Mouse (Mus musculus) gastrocnemius, postnatal 4 days (tissue): ENCODE results near the gene Mga. TPM values are rescaled to one million over a fixed set of nuclear protein-coding genes. Genes with fewer than 3 reads are reported as not detected.

ENCODE experiments used
- DNase-seq, 2 experiments: peaks; one replicate each; pipeline ENCODE4 v3.0.0; 2021 to 2022; ENCODE audit warnings: low spot score in 2 of 2, mixed read lengths in 2 of 2
- total RNA-seq, 2 experiments: library from RNA; stranded (reverse); gene quantifications; 2 replicates each; pipeline ENCODE4 v1.2.3; 2021

Gene Mga
- total RNA-seq, 2 experiments from 2014 or later: 69.0 to 70.8 TPM

DNA sequence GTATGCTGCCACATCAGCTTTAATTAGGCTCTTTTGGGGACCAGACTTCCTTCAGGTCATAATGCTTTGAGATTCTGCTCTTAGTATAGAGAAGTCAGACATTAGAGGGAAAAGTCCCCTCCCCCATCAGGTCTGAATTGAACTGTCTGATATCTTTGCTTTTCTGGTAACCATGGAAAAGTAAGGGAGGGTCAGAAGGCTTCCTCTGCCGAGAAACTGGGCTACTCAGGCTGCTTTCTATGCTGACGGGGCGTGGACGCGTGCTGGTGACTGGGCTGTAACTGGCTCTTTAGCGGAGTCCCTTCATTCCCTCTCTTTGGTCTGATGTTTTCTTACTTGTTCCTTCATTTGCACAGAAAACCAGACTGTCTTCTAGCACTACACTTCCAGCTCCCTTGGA is 89.3 kb downstream of the Mga start:
- no peak for DNase-seq

DNA sequence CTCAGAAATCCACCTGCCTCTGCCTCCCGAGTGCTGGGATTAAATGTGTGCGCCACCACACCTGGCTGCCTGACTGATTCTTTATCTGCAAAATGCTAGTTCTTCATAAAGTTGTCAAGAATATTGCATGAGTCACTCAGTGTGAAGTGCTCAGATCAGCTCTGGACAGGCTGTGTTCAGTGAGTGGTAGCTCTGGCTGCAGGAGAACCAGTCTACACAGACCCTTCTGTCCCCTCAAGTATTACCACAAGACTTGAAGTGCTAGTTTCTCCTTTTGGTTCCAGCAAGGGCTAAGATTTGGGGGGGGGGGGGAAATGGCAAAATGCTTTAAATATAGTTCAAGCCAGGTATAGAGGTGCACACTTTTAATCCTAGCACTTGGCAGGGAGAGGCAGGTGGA is 90.4 kb downstream of the Mga start:
- no peak for DNase-seq

DNA sequence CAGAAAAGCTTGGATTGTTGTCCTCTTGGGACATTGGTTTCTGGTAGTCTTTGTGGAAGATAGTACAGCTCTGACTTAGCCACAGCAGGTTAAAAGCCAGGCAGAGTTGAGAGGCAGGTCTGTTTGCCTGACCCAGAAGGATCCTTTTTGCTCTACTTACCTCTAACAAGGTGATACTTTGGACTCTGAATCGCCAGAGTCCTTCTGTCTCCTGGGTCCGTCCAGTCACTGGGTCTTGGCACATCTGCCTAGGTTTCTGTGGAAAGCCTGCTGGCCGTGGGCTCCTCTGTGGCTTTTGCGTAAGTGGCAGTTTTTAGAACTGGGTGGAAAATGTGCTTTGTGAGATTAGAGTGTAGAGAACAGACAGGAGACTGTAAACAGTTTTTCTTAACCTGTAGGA is 91.9 kb downstream of the Mga start:
- DNase-seq: no peak

GRCm38 (mm10) chr2:119990881-119991280 is 93.9 kb downstream of the Mga start:
- DNase-seq: no peak

- no peak for DNase-seq
Measured at GRCm38 (mm10) chr2:119992349-119992748, 95.3 kb downstream of the Mga start.

DNA sequence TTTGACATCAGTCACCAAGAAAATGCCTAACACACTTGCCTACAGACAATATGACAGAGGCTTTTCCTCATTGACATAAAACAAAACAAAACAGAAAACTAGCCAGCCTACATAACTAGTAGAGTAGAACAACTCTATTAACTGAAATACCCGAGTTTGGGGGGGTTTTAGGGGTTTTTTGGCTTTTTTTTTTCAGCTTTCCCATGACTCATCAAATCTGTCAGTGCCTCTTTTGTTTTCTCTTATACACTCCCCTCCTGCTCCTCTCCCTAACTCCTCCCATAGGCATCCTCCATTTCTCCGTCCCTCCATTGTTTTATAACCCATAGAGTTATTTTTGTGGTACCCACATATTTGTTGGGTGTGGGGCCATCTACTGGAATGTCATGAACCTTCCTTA is 96.5 kb downstream of the Mga start:
- DNase-seq: no peak

GRCm38 (mm10) chr2:119994839-119995238 is 97.8 kb downstream of the Mga start:
- no peak for DNase-seq

DNA sequence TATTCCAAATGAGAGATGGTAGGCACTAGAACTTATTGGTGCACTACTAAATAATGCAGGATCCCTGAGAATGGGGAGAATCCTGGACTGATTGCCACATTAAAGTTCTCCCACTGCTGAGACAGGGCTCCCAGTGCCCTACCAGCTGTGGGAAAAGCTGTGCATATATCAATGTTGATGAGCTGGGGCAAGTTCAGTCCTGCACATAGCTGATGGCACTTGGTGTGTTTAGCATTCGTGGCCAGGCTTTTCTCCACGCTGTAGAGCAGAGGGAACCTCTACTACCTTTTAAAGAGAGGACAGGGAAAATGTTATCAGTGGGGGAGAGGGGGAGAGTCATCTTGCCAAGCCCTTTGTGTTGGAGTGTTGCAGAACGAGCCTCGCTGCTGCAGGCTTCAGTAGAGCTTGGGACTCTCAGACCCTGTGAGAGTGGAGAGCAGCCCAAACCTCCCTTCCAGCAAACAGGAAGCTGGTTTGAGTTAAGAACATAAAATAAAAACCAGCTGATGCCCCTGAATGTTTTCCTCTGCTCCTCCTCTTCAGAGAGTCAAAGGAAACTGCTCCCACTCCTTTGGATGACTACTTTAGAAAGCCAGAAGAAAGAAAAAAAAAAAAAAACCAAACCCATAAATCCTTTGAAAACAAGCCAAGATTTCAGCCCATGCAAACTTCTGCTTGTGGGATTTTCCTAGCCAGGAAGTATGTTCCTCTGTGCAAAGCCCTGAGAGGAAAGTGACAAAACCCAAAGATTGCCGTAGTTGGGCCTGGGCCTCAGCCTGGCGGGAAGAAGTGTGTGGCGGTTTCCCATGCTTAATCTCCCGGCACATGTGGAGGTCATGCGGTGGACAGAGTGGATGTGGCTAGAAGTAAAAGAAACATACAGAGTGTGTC is 98.6 kb downstream of the Mga start:
- DNase-seq: no peak

DNA sequence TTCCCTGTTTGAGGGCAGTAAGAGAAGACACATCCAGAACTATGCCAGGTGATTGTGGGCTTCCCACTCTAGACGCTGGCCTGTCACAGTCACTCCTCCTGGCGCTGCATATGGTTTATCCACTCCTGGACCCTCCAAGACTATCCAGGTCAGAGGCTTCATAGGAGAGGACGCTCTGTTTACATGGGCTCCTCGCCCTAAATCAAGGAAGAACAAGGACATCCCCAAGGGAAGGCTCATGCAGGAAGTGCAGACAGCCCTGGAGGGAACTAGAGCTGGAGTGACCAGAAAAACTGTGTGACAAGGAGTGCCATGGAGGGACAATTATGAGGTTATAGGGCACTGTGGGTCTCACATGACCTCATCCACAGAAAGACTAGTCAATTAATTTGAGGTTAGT is 100.3 kb downstream of the Mga start:
- DNase-seq: no peak

GRCm38 (mm10) chr2:119999731-120000130 is 102.7 kb downstream of the Mga start:
- DNase-seq: no peak

GRCm38 (mm10) chr2:120000882-120001584 is 104.0 kb downstream of the Mga start:
- no peak for DNase-seq

DNA sequence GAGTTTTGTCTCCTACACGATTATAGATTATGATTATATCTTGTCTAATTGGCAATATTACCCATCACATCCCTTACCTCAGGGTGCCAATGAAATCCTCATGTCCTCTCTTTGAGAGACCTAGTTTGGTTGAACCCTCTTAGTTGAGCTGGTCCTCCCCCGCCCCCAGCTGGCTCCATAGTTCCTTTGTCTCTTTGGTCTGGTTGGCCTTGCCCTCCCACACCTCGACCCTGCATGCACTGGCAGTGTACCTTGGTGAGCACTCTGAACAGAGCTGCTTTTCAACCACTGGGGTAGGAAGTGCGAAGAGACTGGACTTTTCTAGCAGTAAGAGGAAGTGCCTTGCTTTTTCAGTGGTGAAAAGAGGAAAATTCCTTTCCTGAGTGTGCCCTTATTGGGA is 104.9 kb downstream of the Mga start:
- no peak for DNase-seq

DNA sequence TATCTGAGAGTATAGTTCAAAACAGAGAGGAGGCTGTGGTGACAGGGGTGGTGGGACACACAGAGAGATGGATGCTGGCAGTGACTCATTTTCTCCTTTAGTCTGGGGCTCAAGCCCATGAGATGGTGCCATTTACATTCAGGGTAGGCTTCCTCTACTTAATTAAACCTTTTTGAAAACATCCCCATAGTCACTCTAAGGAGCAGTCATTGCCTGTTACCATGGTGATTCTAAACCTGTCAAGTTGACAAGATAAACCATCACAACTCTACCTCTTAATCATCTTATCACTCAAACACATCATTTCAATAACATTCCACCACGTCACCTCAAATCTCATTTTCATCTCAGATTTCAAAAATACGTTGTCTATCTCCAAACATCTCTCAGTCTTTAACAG is 106.9 kb downstream of the Mga start:
- no peak for DNase-seq

- DNase-seq: no peak
Measured at GRCm38 (mm10) chr2:120006696-120007095, 109.7 kb downstream of the Mga start.

DNA sequence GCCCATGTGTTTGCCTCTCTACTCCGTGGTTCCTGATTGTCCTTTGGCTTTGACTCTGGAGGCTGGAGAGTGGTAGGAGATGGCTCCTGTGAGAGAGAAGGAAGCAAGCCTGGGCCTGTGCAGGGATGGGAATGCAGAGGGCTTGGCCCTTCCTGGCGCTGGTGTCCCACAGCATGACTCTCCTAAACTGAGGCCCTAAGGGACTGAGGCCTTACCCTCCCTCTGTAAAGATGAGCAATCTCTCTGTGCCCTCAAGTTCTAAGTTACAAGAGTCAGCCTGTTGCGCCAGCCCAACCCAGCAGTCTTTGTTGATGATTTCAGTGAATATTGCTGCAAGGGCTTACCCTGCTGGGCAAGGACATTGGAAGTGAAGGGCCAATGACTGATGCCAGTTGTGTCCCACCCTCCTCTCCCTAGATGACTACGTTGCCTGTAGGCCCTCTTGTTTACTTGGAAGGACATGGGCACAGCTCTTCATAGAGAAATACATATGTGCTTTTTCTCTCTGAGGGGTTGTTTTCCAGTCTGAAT is 110.7 kb downstream of the Mga start:
- DNase-seq: no peak

DNA sequence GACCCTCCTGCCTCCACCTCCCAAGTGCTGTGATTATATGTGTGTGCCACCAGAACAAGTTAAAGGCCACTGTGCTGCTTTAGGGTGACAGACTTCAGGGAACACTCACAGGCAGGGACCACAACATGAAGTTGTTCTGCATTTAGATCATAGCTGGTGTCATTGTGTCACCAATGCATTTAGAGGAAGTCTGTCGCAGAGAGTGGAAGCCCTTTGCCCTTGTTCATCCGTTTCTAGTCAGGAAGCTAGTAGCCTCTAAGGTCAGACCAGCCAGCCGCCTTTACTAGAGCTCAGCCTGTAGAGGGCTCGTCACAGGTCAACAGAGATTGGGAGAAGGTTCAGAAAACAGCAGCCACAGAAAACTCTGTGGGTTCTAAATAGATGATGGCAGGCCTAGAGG is 111.6 kb downstream of the Mga start:
- no peak for DNase-seq

DNA sequence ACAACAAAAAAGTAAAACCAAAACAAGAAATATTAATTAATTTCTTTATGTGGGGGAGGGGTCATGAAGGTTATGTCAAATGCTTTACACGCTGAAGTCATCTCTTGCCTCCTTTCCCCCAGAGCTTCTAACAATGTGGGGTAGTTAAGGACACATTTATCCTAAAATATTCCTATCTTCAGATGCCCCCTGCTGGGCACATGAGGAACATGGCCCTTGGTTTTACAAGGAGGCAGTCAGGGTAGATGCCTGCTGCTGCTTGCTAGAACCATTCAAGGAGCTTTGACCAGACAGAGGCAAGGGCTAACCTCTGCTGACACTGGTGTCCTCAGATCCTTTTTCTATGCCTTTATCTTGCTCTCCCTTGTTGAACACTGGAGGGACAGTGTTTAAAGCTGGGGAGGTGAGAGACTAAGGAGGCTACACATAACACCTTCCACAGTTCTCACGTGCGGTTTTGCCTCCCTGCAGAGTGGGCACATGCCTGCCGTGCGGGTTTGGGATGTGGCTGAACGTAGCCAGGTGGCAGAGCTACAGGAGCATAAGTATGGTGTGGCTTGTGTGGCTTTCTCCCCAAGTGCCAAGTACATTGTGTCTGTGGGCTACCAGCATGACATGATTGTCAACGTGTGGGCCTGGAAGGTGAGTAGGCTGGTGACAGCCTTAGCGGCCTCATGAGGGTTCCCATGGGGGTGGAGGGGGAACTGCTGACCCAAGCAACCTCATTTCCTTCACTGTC is 114.6 kb downstream of the Mga start:
- DNase-seq: peak in 1 of 2 experiments; percentile 47

DNA sequence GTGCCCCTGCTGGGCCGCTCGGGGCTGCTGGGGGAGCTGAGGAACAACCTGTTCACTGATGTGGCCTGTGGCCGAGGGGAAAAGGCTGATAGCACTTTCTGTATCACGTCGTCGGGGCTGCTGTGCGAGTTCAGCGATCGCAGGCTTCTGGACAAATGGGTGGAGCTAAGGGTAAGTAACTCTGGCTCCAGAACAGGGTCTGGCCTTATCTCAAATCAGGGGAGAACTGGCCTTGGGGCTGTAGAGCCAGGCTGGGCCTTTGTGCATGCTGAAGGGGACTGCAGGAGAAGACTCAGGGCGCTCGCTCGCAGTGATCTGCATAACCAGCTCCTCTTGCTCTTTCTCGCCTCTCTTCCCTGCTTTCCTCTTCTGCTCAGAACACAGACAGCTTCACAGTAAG is 115.9 kb downstream of the Mga start:
- no peak for DNase-seq

DNA sequence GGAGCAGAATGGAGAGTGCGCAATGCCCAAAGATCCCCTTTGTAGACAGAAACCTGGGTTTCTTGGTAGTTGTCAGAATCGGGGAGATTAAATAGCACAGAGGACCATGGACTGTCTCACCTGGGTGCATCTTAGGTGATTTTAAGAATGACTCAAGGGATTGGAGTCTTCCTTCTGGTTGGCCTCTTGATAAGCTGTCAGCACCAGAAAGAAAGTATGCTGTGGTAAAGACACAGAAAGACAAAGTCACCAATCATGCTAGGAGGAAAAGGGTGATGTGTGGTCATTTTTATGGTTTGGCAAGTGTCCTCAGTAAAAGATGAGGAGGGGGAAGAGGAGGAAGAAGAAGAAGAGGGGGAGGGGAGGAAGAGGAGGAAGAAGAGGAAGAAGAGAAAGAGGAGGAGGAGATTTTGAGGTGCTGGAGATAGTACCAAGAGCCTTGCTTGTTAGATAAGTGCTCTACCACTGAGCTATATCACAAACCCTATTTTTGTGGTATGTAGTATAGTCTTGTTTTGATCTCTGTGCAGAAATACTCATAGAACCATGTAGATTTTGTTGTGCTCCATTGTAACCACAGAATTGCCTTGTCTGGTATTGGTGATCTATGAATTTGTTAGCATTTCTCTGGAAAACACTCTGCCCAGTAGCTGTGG is 116.9 kb downstream of the Mga start:
- no peak for DNase-seq

DNA sequence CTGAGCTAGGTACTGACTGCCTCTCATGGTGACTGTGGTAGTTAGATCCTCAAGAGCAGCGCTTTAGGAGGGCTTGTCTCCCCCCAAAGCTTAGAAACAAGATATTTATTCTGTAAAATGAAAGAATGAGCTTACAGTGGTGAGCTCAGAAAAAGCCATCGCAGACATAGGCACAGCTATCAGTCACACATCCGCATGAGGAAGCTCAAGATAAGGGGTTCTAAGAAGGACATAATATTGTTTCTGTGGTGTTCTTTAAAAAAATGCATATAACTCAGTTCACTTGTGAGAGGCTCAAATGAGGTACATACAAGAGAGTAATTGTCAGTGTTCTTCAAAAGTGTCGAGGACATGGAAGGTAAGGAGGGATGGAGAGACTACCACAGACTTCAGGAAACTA is 118.9 kb downstream of the Mga start:
- no peak for DNase-seq

DNA sequence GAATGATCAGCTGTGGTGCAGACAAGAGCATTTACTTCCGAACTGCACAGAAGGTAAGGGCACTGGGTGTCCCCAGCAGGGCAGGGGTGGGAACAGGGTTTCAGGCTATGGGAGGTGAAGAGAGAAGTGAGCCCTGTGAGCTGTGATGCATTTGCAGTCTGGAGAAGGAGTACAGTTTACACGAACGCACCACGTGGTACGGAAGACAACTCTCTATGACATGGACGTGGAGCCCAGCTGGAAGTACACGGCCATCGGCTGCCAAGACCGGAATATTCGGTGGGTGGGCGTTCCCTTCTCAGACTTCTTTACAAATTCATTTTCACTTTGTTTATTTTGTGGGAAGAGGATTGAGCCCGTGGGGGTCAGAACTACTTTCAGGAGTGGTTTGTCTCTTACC is 120.6 kb downstream of the Mga start:
- DNase-seq: peak in 1 of 2 experiments; percentile 7
